Mouse (Mus musculus) urinary bladder, postnatal 25 days (tissue): ENCODE measurements around the gene Il13ra1.

Source experiments
- DNase-seq: peaks from one replicate; pipeline ENCODE4 v3.0.0; 2022; ENCODE audit warnings: low spot score

Il13ra1 gene

GRCm38 (mm10) chrX:36195736-36196525 lies 84.0 kb downstream of the Il13ra1 start, which contains the start of gene Zcchc12:
Gene Zcchc12 (plus strand): TSS chrX:36195904.
- DNase-seq, result no peak

- no peak for DNase-seq
Measured at GRCm38 (mm10) chrX:36209554-36209953, 97.6 kb downstream of the Il13ra1 start.

GRCm38 (mm10) chrX:36211216-36211615 lies 99.3 kb downstream of the Il13ra1 start:
- no peak for DNase-seq
